Mouse (Mus musculus): ENCODE data around the gene Rpap1.
"Not testable (repeated sequence)": the region's sequence is repeated elsewhere in the genome, so short reads cannot be mapped to it uniquely, and the experiment has no call there.

Gene Rpap1

GRCm38 (mm10) chr2:119737124-119737523 lies 50.2 kb downstream of the Rpap1 start:
- DNase-seq (ENCODE audit: low spot score) = no peak

DNA sequence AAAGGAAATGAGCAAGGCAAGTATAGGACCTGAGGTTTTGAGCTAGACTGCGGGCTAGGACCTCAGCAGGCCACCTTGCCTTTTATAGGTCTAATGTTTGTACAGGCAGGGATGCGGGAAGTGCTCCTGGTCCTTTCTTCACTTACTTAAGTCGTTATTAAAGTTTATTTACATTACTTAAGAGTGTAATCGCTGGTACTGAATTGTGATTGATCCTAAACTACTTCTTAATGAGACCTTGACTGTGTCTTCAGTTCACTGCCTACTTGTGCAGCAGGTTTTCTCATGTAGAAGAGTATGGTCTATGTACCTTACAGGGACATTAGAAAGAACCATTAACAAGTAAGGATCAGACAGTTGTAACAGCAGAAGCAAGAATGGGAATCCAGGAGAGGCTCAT lies 56.6 kb downstream of the Rpap1 start:
- no peak for DNase-seq (ENCODE audit: low spot score)

DNA sequence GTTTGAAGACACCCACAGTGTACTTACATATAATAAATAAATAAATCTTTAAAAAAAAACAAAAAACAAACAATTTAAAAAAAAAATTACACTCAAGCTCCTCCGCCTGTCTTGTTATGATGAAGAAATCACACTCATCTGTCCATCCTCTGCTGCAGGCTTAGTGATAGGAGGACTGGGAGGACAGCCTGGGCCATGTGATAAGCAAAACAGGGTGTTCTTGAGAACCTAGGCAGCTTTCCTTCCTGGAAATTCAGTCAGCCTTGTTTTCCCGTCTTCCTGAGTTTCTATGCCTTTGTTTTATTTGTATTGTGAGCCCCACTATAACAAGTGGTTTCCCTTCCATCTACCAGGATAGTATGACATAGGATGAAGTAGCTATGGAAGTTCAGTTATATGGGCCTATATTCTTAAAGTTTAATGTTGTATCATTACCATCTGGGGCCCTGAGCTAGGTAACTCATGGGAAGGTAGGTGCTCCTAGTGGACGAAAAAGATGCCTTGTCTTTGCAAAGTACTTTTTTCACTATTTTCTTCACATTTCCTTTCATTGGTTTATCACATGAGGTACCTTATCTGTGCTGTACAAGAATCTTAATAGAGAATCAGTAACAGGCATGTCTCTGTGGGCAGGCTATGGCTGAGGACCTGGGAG lies 59.4 kb downstream of the Rpap1 start:
- no peak for DNase-seq (ENCODE audit: low spot score)

GRCm38 (mm10) chr2:119721070-119721469 lies 66.3 kb downstream of the Rpap1 start:
- DNase-seq (ENCODE audit: low spot score) = no peak

DNA sequence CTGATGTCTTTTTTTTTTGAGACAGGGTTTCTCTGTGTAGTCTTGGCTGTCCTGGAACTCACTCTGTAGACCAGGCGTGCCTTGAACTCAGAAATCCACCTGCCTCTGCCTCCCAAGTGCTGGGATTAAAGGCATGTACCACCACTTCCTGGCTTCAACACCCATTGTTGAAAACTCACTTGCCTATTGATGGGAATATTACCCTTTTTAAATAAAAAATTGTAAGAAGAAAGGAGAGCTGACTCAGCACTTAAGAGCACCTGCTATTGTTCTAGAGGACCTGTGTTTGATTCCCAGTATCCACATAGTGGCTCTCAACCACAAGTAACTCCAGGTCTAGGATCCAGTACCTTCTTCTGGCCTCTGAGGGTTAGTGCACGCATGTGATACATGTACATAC lies 71.5 kb downstream of the Rpap1 start:
- not testable (repeated sequence) for DNase-seq (ENCODE audit: low spot score)
